Mouse (Mus musculus): ENCODE measurements at regions not wholly inside any gene's neighbourhood (a gene's known extent, or its start where the extent isn't known, plus 50 kb on each side); places are given as distances from the start of the nearest gene placed in this dataset.

GRCm38 (mm10) chr14:29869930-29870329 is 98.2 kb upstream of the Selenok start:
- DNase-seq (ENCODE audit: low spot score in 2 of 2) = no peak

- DNase-seq (ENCODE audit: low spot score in 2 of 2) = no peak
Observed at GRCm38 (mm10) chr14:29876668-29877067, 91.4 kb upstream of the Selenok start.

GRCm38 (mm10) chr14:29877671-29878422 is 90.3 kb upstream of the Selenok start:
- DNase-seq (ENCODE audit: low spot score in 2 of 2) = no peak

GRCm38 (mm10) chr14:29878423-29878800 is 89.7 kb upstream of the Selenok start:
- no peak for DNase-seq (ENCODE audit: low spot score in 2 of 2)

- no peak for DNase-seq (ENCODE audit: low spot score in 2 of 2)
Observed at GRCm38 (mm10) chr14:29879283-29879682, 88.8 kb upstream of the Selenok start.

GRCm38 (mm10) chr14:29882666-29883344 is 85.3 kb upstream of the Selenok start:
- no peak for DNase-seq (ENCODE audit: low spot score in 2 of 2)

GRCm38 (mm10) chr14:29895332-29895988 is 72.6 kb upstream of the Selenok start:
- DNase-seq (ENCODE audit: low spot score in 2 of 2) = peak; percentile 22 to 55

GRCm38 (mm10) chr14:29895989-29896675 is 72.0 kb upstream of the Selenok start:
- DNase-seq (ENCODE audit: low spot score in 2 of 2) = no peak

- no peak for DNase-seq (ENCODE audit: low spot score in 2 of 2)
Observed at GRCm38 (mm10) chr14:29900931-29901330, 67.2 kb upstream of the Selenok start.

GRCm38 (mm10) chr14:29903574-29903973 is 64.5 kb upstream of the Selenok start:
- DNase-seq (ENCODE audit: low spot score in 2 of 2) = no peak

GRCm38 (mm10) chr14:29904856-29905255 is 63.3 kb upstream of the Selenok start:
- no peak for DNase-seq (ENCODE audit: low spot score in 2 of 2)

- DNase-seq (ENCODE audit: low spot score in 2 of 2) = no peak
Observed at GRCm38 (mm10) chr14:29909741-29910140, 58.4 kb upstream of the Selenok start.
